In genomic region chr8:45381963-45382347, GRCm38 (mm10) we compare ENCODE assay signal across 8 mouse cellular contexts. TPM values are rescaled to one million over a fixed set of nuclear protein-coding genes. Genes with fewer than 3 reads are reported as not detected.
DNase-seq lines count a peak whose midpoint lies in the region; ATAC-seq and TF ChIP-seq lines count a peak whose summit lies in the region.

Gene Fam149a (minus strand): TSS chr8:45382291.

- H3K4me2 ChIP-seq in intestine, postnatal 0 days (replicated peaks; ENCODE audit: low read depth), result peak within 1 kb of the TSS; percentile 61
- H3K4me2 ChIP-seq in midbrain, embryonic 15.5 days, result peak within 1 kb of the TSS; percentile 92

- no peaks in the 10 kb centered on the region for H3K9me3 ChIP-seq in intestine, postnatal 0 days (ENCODE audit: control insufficient read depth)
- H3K9me3 ChIP-seq in midbrain, embryonic 15.5 days, result no peaks in the 10 kb centered on the region

- H3K27me3 ChIP-seq in intestine, postnatal 0 days (replicated peaks; ENCODE audit: control insufficient read depth, insufficient read depth, low read length), result peaks cover 18% of the 10 kb centered on the region; the same call in 1 of the 2 replicates
- H3K27me3 ChIP-seq in midbrain, embryonic 15.5 days (replicated peaks), result no peaks in the 10 kb centered on the region

- H3K4me3 ChIP-seq in lung, adult 2 months (replicated peaks; ENCODE audit: extremely low read depth, low read depth, low read length), result no peak within 1 kb of the TSS
- peak within 1 kb of the TSS; percentile 28 for H3K4me3 ChIP-seq in intestine, postnatal 0 days (ENCODE audit: low read depth, low read length)
- peak within 1 kb of the TSS; percentile 46 for H3K4me3 ChIP-seq in midbrain, embryonic 15.5 days

- no peak for TF ChIP-seq POLR2A in lung, adult 2 months (IDR thresholded peaks at IDR 0.05; ENCODE audit: borderline replicate concordance, extremely low read depth, low read depth, low read length)

- H3K27ac ChIP-seq in intestine, postnatal 0 days (ENCODE audit: low read depth, low read length), result no peak within 1 kb of the TSS
- no peak within 1 kb of the TSS for H3K27ac ChIP-seq in midbrain, embryonic 15.5 days

- no peaks in the 10 kb centered on the region for H3K36me3 ChIP-seq in intestine, postnatal 0 days (ENCODE audit: control insufficient read depth, insufficient read depth)
- H3K36me3 ChIP-seq in midbrain, embryonic 15.5 days (replicated peaks), result no peaks in the 10 kb centered on the region

- H3K9ac ChIP-seq in intestine, postnatal 0 days (ENCODE audit: low read depth, low read length), result no peak within 1 kb of the TSS
- peak within 1 kb of the TSS; percentile 52 for H3K9ac ChIP-seq in midbrain, embryonic 15.5 days

- TF ChIP-seq CTCF in lung, adult 2 months (IDR thresholded peaks at IDR 0.05; ENCODE audit: insufficient read depth, low read length), result no peak
- no peak for TF ChIP-seq CTCF in intestine, postnatal 0 days (IDR thresholded peaks at IDR 0.05; ENCODE audit: low read depth)

- no peaks in the 10 kb centered on the region for H3K4me1 ChIP-seq in lung, adult 2 months (ENCODE audit: control insufficient read depth, insufficient read depth, low read length)
- H3K4me1 ChIP-seq in intestine, postnatal 0 days (replicated peaks; ENCODE audit: control insufficient read depth, insufficient read depth, low read length), result no peaks in the 10 kb centered on the region
- H3K4me1 ChIP-seq in midbrain, embryonic 15.5 days, result peaks cover 14% of the 10 kb centered on the region

- no peak for ATAC-seq in intestine, postnatal 0 days
- ATAC-seq in midbrain, embryonic 15.5 days (replicated peaks), result peak; percentile 84

- DNase-seq in adrenal gland, postnatal 4 days (ENCODE audit: low spot score in 2 of 2), result no peak
- no peak for DNase-seq in adrenal gland, postnatal 14 days
- DNase-seq in lung, adult 2 months, result no peak
- DNase-seq in lung, postnatal 14 days, result no peak
- no peak for DNase-seq in ovary, adult 18-20 months (ENCODE audit: low spot score)
- DNase-seq in cerebellum, adult 11 months, result no peak

- 13% methylated on average over 6 of the region's 6 CpGs for WGBS in lung, adult 2 months
- 8% methylated on average over 6 of the region's 6 CpGs for whole genome bisulfite sequencing in intestine, postnatal 0 days
- WGBS in midbrain, embryonic 15.5 days, result 2% methylated on average over 6 of the region's 6 CpGs

RNA-seq across cellular contexts. Expression of gene Fam149a, which starts in this region (rescaled TPM):
- total RNA-seq in adrenal gland, postnatal 4 days (2021), result 10 to 100 TPM; 11.5 to 24.3 TPM
- total RNA-seq in adrenal gland, postnatal 14 days (2021), result 6.4 and 7.3 TPM in 2 replicates
- 10.7 and 10.9 TPM in 2 replicates for polyA plus RNA-seq in lung, adult 2 months (2012; rRNA removed)
- polyA plus RNA-seq in intestine, postnatal 0 days (2015; fragmentation: Nextera tagmentation; extraction: Ambion mirVana), result 3.1 and 3.5 TPM in 2 replicates
- 9.9 and 11.4 TPM in 2 replicates for polyA plus RNA-seq in midbrain, embryonic 15.5 days (2015; fragmentation: Nextera tagmentation; extraction: Ambion mirVana)
